Mouse (Mus musculus): ENCODE measurements around the gene Elane.

GRCm38 (mm10) chr10:79933861-79934260 lies 47.8 kb downstream of the Elane start:
- TF ChIP-seq CTCF (IDR thresholded peaks at IDR 0.05; ENCODE audit: low read depth) (no peak), EP300 (optimal IDR thresholded peaks at IDR 0.05) (no peak)
